Mouse (Mus musculus): ENCODE data around the gene Gprin3. TPM values are rescaled to one million over a fixed set of nuclear protein-coding genes. Genes with fewer than 3 reads are reported as not detected.
"Not testable (repeated sequence)": the region's sequence is repeated elsewhere in the genome, so short reads cannot be mapped to it uniquely, and the experiment has no call there.

Gene Gprin3
- total RNA-seq, 2 experiments from 2014 or later = 0.37 to 0.46 TPM

- ATAC-seq (replicated peaks; ENCODE audit: poor library complexity, severe bottlenecking) = no peak
Measured at GRCm38 (mm10) chr6:59351108-59351789, 74.8 kb downstream of the Gprin3 start.

- no peak for ATAC-seq (replicated peaks; ENCODE audit: poor library complexity, severe bottlenecking)
Measured at GRCm38 (mm10) chr6:59348673-59349072, 77.4 kb downstream of the Gprin3 start.

GRCm38 (mm10) chr6:59341146-59341545, 84.9 kb downstream of the Gprin3 start:
- no peak for ATAC-seq (replicated peaks; ENCODE audit: poor library complexity, severe bottlenecking)

GRCm38 (mm10) chr6:59328297-59328696, 97.8 kb downstream of the Gprin3 start:
- no peak for ATAC-seq (replicated peaks; ENCODE audit: poor library complexity, severe bottlenecking)

GRCm38 (mm10) chr6:59315868-59316267, 110.2 kb downstream of the Gprin3 start:
- ATAC-seq (replicated peaks; ENCODE audit: poor library complexity, severe bottlenecking) = no peak

GRCm38 (mm10) chr6:59315090-59315489, 111.0 kb downstream of the Gprin3 start:
- ATAC-seq (replicated peaks; ENCODE audit: poor library complexity, severe bottlenecking) = no peak

GRCm38 (mm10) chr6:59313162-59313561, 112.9 kb downstream of the Gprin3 start:
- ATAC-seq (replicated peaks; ENCODE audit: poor library complexity, severe bottlenecking) = no peak

- ATAC-seq (replicated peaks; ENCODE audit: poor library complexity, severe bottlenecking) = no peak
Measured at GRCm38 (mm10) chr6:59311241-59311640, 114.9 kb downstream of the Gprin3 start.

- ATAC-seq (replicated peaks; ENCODE audit: poor library complexity, severe bottlenecking) = not testable (repeated sequence)
Measured at GRCm38 (mm10) chr6:59304235-59304942, 121.7 kb downstream of the Gprin3 start.

GRCm38 (mm10) chr6:59303031-59303430, 123.1 kb downstream of the Gprin3 start:
- ATAC-seq (replicated peaks; ENCODE audit: poor library complexity, severe bottlenecking) = no peak

Other genes starting within 250 kb of the Gprin3 start
- gene Tigd2, start 217.4 kb downstream of the Gprin3 start, total RNA-seq (2014; fragmentation: Nextera tagmentation) = 5.0 and 12.6 TPM in 2 replicates
- gene Tigd2, start 217.4 kb downstream of the Gprin3 start, total RNA-seq (2017) = 17.1 and 21.7 TPM in 2 replicates

Data from granulocyte monocyte progenitor cell, adult 5-6 weeks (primary cell).